Mouse (Mus musculus): Measurements from ENCODE around the gene Tmem266. TPM values are rescaled to one million over a fixed set of nuclear protein-coding genes. Genes with fewer than 3 reads are reported as not detected.

Gene Tmem266
- total RNA-seq (2023): not detected in 4 replicates

DNA sequence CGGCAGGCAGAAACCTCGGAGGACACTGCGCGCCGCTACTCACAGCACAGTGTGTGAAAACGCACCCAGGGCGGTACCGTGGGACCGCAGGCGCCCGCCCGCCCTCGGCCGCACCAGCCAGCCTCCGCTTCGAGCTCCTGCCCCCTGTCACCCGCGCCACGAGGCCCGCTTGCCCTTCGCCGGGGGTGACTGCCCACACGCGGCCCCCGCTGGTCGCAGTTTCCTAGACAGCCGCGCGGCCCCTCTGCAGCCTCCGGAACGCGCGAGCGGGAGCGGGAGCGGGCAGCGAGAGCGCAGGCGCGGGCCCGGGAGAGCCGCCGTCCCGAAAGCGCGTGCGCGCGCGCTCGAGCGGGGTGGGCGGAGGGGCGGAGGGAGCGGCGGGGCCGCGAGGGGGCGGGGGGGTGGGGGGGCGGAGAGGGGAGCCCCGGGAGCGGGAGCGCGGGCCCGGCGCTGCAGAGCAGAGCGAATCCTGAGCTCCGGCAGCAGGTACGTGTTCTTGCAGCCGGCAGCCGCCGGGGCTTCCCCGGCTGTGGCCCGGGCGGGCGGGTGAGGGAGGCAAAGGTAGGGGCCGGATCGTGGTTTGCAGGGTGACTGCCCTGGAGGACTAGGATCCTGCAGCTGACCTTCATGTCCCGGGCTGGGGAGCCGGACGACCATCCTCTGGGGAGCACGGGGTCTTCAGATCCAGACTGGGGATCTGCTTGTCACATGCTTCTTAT, at the start of gene Tmem266, which contains the start of gene Nrg4:
TSS of gene Tmem266 (plus strand) at position 399 of the 719 bp plus-strand sequence.
TSS of gene Nrg4 (minus strand) at position 330 of the 719 bp plus-strand sequence.

Other genes with a start within 250 kb of the Tmem266 start
- gene Ube2q2, start 178.1 kb upstream of the Tmem266 start, total RNA-seq (2023): 27.8 to 34.3 TPM (median 31.9 TPM) in 4 replicates
- 43.6 to 51.0 TPM (median 46.4 TPM) in 4 replicates for gene Fbxo22, start 118.0 kb upstream of the Tmem266 start, total RNA-seq (2023)
- 0.33 to 0.98 TPM (median 0.81 TPM) in 3 of 4 replicates, not detected in the other for gene Nrg4, start 69 bp upstream of the Tmem266 start, total RNA-seq (2023)
- gene Etfa, start 185.3 kb downstream of the Tmem266 start, total RNA-seq (2023): 37.5 to 44.3 TPM (median 39.5 TPM) in 4 replicates
- not detected in 4 replicates for gene Isl2, start 211.8 kb downstream of the Tmem266 start, total RNA-seq (2023)

Measured in B cell, adult 62 days (primary cell).